In the genomic region with DNA sequence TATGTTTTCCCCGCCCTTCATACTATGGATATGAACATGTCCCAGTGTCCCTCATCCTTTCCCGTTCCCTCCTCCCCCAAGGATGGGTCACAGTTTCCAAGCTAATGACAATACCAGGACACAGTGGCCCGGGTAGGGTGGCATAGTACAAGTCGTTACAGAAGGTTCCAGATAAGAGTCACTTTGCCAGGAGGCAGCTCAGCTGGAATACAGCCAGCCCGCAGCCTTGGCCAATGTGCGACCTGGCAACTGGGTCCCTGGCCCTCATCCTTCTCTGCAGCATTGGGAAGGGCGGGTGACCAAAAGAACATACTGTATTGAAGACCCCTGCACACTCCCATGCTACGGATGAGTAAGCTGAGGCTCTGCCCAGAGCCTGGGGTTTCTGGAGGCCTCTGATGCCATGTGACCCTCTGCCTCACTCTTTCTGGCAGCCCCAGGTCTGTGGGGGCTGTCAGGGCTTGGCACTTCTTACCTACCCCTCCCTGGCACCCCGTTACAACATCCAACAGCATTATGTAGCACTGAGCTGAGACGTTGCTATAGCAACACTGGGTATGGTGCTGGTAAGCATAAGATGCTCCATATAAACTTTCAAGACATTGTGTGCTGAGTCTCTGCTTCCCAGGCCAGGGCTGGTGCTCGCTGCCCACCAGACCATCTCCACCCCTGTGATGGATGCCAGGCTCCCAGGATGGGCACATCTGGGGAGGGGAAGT, we compare ENCODE assay signal across 13 mouse cellular contexts.
DNase-seq lines count a peak whose midpoint lies in the region; ATAC-seq and TF ChIP-seq lines count a peak whose summit lies in the region.
"Had no signal": no experiment of that assay in that cellular context is flagged by ENCODE, and none has a peak within 500 bp of the region (broad histone marks: within the 10 kb centered on the region; RNA-seq: fewer than 3 reads in every experiment).

No protein-coding gene starts in this region.

- ATAC-seq in frontal cortex, adult (ENCODE audit: low TSS enrichment) = peak; percentile 80
- peak; percentile 20; the same call in 1 of the 2 replicates for ATAC-seq in neural tube, embryonic 13.5 days (ENCODE audit: low read depth)
- peak; percentile 86 for ATAC-seq in forebrain, postnatal 0 days
- ATAC-seq: CD4-positive, CD25-positive, alpha-beta regulatory T cell, adult 4 months had no signal

- H3K9me3 ChIP-seq in neural tube, embryonic 13.5 days = no peaks in the 10 kb centered on the region
- H3K9me3 ChIP-seq in forebrain, postnatal 0 days (ENCODE audit: low read length) = no peaks in the 10 kb centered on the region
- H3K9me3 ChIP-seq: limb, embryonic 15.5 days; midbrain, embryonic 12.5 days had no signal

- WGBS in neural tube, embryonic 13.5 days = 85% methylated on average over 11 of the region's 11 CpGs
- WGBS in forebrain, postnatal 0 days = 70% methylated on average over 11 of the region's 11 CpGs

- H3K36me3 ChIP-seq in neural tube, embryonic 13.5 days = no peaks in the 10 kb centered on the region
- no peaks in the 10 kb centered on the region for H3K36me3 ChIP-seq in forebrain, postnatal 0 days (ENCODE audit: insufficient read depth)
- H3K36me3 ChIP-seq: limb, embryonic 15.5 days; midbrain, embryonic 12.5 days had no signal

- no peak for DNase-seq in frontal cortex, postnatal 14 days (ENCODE audit: low spot score in 2 of 2)
- DNase-seq in neural tube, embryonic 10.5 days (ENCODE audit: extremely low spot score, low spot score) = no peak
- no peak for DNase-seq in forebrain, postnatal 0 days
- peak; percentile 71 for DNase-seq in testis, postnatal 10 days (ENCODE audit: low spot score)
- DNase-seq in gastrocnemius, adult 18-20 months (ENCODE audit: low spot score) = no peak
- DNase-seq in kidney, postnatal 4 days = no peak
- DNase-seq: cerebellum, adult 11-12 months had no signal

- no peak overlapping the region for H3K9ac ChIP-seq in neural tube, embryonic 13.5 days
- no peak overlapping the region for H3K9ac ChIP-seq in forebrain, postnatal 0 days
- H3K9ac ChIP-seq: limb, embryonic 15.5 days; midbrain, embryonic 12.5 days had no signal

- TF ChIP-seq CTCF in forebrain, postnatal 0 days (IDR thresholded peaks at IDR 0.05; ENCODE audit: low read depth) = no peak

- no peak overlapping the region for H3K4me3 ChIP-seq in neural tube, embryonic 13.5 days
- H3K4me3 ChIP-seq in forebrain, postnatal 0 days (ENCODE audit: low read depth, low read length) = no peak overlapping the region
- H3K4me3 ChIP-seq: limb, embryonic 15.5 days; midbrain, embryonic 12.5 days had no signal

- H3K27ac ChIP-seq in neural tube, embryonic 13.5 days (replicated peaks) = no peak overlapping the region
- H3K27ac ChIP-seq in forebrain, postnatal 0 days (ENCODE audit: low read depth, low read length) = no peak overlapping the region
- H3K27ac ChIP-seq: limb, embryonic 15.5 days; midbrain, embryonic 12.5 days; stomach, postnatal 0 days had no signal

- no peak overlapping the region for H3K4me2 ChIP-seq in neural tube, embryonic 13.5 days
- H3K4me2 ChIP-seq in forebrain, postnatal 0 days (ENCODE audit: low read depth) = no peak overlapping the region
- H3K4me2 ChIP-seq: limb, embryonic 15.5 days; midbrain, embryonic 12.5 days had no signal

- H3K27me3 ChIP-seq in neural tube, embryonic 13.5 days = no peaks in the 10 kb centered on the region
- H3K27me3 ChIP-seq in forebrain, postnatal 0 days (ENCODE audit: insufficient read depth, low read length) = no peaks in the 10 kb centered on the region
- H3K27me3 ChIP-seq: limb, embryonic 15.5 days had no signal

- H3K4me1 ChIP-seq in neural tube, embryonic 13.5 days (replicated peaks) = peaks cover 43% of the 10 kb centered on the region
- H3K4me1 ChIP-seq in forebrain, postnatal 0 days (ENCODE audit: insufficient read depth) = peaks cover 8% of the 10 kb centered on the region

Comparison
In these comparisons a context has a peak if more than half of its experiments do, and no peak if none do; other contexts are left out.
1. ATAC-seq: peak in every context shown above with its lines; median percentile 86 in forebrain, postnatal 0 days; 80 in frontal cortex, adult; 20 in neural tube, embryonic 13.5 days.